In genomic region chr1:62812701-62813684, GRCm38 (mm10) we compare ENCODE assay signal across 18 mouse cellular contexts.
A peak's percentile ranks its signal among the peaks of the same experiment; 100 is the strongest.
DNase-seq lines count a peak whose midpoint lies in the region; ATAC-seq and TF ChIP-seq lines count a peak whose summit lies in the region.
"Had no signal": no experiment of that assay in that cellular context is flagged by ENCODE, and none has a peak within 500 bp of the region (broad histone marks: within the 10 kb centered on the region; RNA-seq: fewer than 3 reads in every experiment).

No protein-coding gene starts in this region.

- no peak overlapping the region for H3K4me3 ChIP-seq in heart, embryonic 12.5 days
- no peak overlapping the region for H3K4me3 ChIP-seq in limb, embryonic 14.5 days (replicated peaks; ENCODE audit: low read length)
- H3K4me3 ChIP-seq in forebrain, embryonic 15.5 days = no peak overlapping the region
- H3K4me3 ChIP-seq: forebrain, embryonic 12.5 days; hindbrain, embryonic 15.5 days; liver, embryonic 15.5 days; midbrain, embryonic 10.5 days had no signal

- H3K9ac ChIP-seq in heart, embryonic 12.5 days = no peak overlapping the region
- no peak overlapping the region for H3K9ac ChIP-seq in limb, embryonic 14.5 days (ENCODE audit: low read depth, low read length, severe bottlenecking)
- no peak overlapping the region for H3K9ac ChIP-seq in forebrain, embryonic 15.5 days (replicated peaks)
- H3K9ac ChIP-seq: forebrain, embryonic 12.5 days; hindbrain, embryonic 15.5 days; liver, embryonic 15.5 days had no signal

- no peak for DNase-seq in heart, adult 9 months (ENCODE audit: low spot score in 2 of 2)
- peak; percentile 13 for DNase-seq in thymus, postnatal 14 days
- DNase-seq in thymus, postnatal 0 days (ENCODE audit: low spot score) = no peak
- DNase-seq in limb, embryonic 14.5 days (ENCODE audit: low spot score) = no peak
- no peak for DNase-seq in kidney, adult 11 months
- DNase-seq: cerebellum, postnatal 25 days; heart, adult 11 months; kidney, adult 9 months; left cerebral cortex, postnatal 4 days; right cerebral cortex, adult 18-20 months; thymus, adult 2 months had no signal

- WGBS in heart, embryonic 12.5 days = 46% methylated on average over 10 of the region's 10 CpGs
- 40% methylated on average over 10 of the region's 10 CpGs for WGBS in limb, embryonic 14.5 days
- WGBS in forebrain, embryonic 15.5 days = 74% methylated on average over 10 of the region's 10 CpGs

- no peak for TF ChIP-seq POLR2A in limb, embryonic 14.5 days (IDR thresholded peaks at IDR 0.05; ENCODE audit: borderline replicate concordance, extremely low read depth, insufficient read depth, insufficient read length)

- H3K36me3 ChIP-seq in heart, embryonic 12.5 days = no peaks in the 10 kb centered on the region
- peaks cover 16% of the 10 kb centered on the region; the same call in 1 of the 2 replicates for H3K36me3 ChIP-seq in limb, embryonic 14.5 days (ENCODE audit: control insufficient read depth, insufficient read depth, low read length)
- no peaks in the 10 kb centered on the region for H3K36me3 ChIP-seq in forebrain, embryonic 15.5 days
- H3K36me3 ChIP-seq: forebrain, embryonic 12.5 days; liver, embryonic 15.5 days; midbrain, embryonic 10.5 days had no signal

- 0 out of 2 replicates have a peak overlapping the region, but pooled peaks have one; percentile 8 for H3K27ac ChIP-seq in heart, embryonic 12.5 days (ENCODE audit: poor library complexity, severe bottlenecking)
- H3K27ac ChIP-seq in limb, embryonic 14.5 days (replicated peaks; ENCODE audit: low read depth, low read length) = 0 out of 2 replicates have a peak overlapping the region, but pooled peaks have one; percentile 13
- no peak overlapping the region for H3K27ac ChIP-seq in forebrain, embryonic 15.5 days (replicated peaks)
- H3K27ac ChIP-seq: forebrain, embryonic 12.5 days; hindbrain, embryonic 15.5 days; liver, embryonic 15.5 days; midbrain, embryonic 10.5 days had no signal

- H3K4me2 ChIP-seq in heart, embryonic 12.5 days = no peak overlapping the region
- H3K4me2 ChIP-seq in limb, embryonic 14.5 days (replicated peaks; ENCODE audit: low read depth, low read length, severe bottlenecking) = no peak overlapping the region
- H3K4me2 ChIP-seq in forebrain, embryonic 15.5 days (replicated peaks) = no peak overlapping the region
- H3K4me2 ChIP-seq: forebrain, embryonic 12.5 days; hindbrain, embryonic 15.5 days; liver, embryonic 15.5 days had no signal

- peaks cover 19% of the 10 kb centered on the region for H3K4me1 ChIP-seq in heart, embryonic 12.5 days (replicated peaks)
- no peaks in the 10 kb centered on the region for H3K4me1 ChIP-seq in limb, embryonic 14.5 days (ENCODE audit: control insufficient read depth, insufficient read depth, low read length)
- H3K4me1 ChIP-seq in forebrain, embryonic 15.5 days = no peaks in the 10 kb centered on the region
- H3K4me1 ChIP-seq: forebrain, embryonic 12.5 days; hindbrain, embryonic 15.5 days; liver, embryonic 15.5 days had no signal

- H3K9me3 ChIP-seq in heart, embryonic 12.5 days (replicated peaks) = no peaks in the 10 kb centered on the region
- no peaks in the 10 kb centered on the region for H3K9me3 ChIP-seq in limb, embryonic 14.5 days (ENCODE audit: control insufficient read depth, low read length)
- no peaks in the 10 kb centered on the region for H3K9me3 ChIP-seq in forebrain, embryonic 15.5 days
- H3K9me3 ChIP-seq: forebrain, embryonic 12.5 days; hindbrain, embryonic 15.5 days; liver, embryonic 15.5 days; midbrain, embryonic 10.5 days had no signal

- H3K27me3 ChIP-seq in heart, embryonic 12.5 days (replicated peaks) = no peaks in the 10 kb centered on the region
- H3K27me3 ChIP-seq in limb, embryonic 14.5 days (ENCODE audit: control insufficient read depth, insufficient read depth, low read length) = no peaks in the 10 kb centered on the region
- H3K27me3 ChIP-seq in forebrain, embryonic 15.5 days = no peaks in the 10 kb centered on the region
- H3K27me3 ChIP-seq: forebrain, embryonic 12.5 days; hindbrain, embryonic 15.5 days had no signal

- no peak for ATAC-seq in heart, embryonic 12.5 days (ENCODE audit: insufficient number of reproducible peaks, low FRiP score)
- ATAC-seq in limb, embryonic 14.5 days (ENCODE audit: low FRiP score, low read depth) = no peak
- no peak; the same call in 1 of the 2 replicates for ATAC-seq in megakaryocyte, adult 5-6 weeks (ENCODE audit: poor library complexity, severe bottlenecking)
- ATAC-seq in forebrain, embryonic 15.5 days (replicated peaks) = no peak
